Mouse (Mus musculus) bone marrow macrophage, adult 2 months (primary cell): ENCODE data around the gene Iah1.

Experiments
- CTCF ChIP-seq: IDR thresholded peaks from 2 replicates; pipeline ENCODE4 v1.5.1; 2012; ENCODE audit warnings: low read depth, mild to moderate bottlenecking, low read length, moderate library complexity
- POLR2A ChIP-seq: IDR thresholded peaks from 2 replicates; pipeline ENCODE4 v1.6.1; 2012; ENCODE audit warnings: mild to moderate bottlenecking, low read depth, low read length, borderline replicate concordance

GRCm38 (mm10) chr12:21286243-21286622 lies 30.0 kb upstream of the Iah1 start, which contains the start of gene Itgb1bp1:
- TF ChIP-seq CTCF (no peak), POLR2A (no peak)
